Mouse (Mus musculus) hindbrain, postnatal 0 days (tissue): ENCODE results near the gene Ascc1. TPM values are rescaled to one million over a fixed set of nuclear protein-coding genes. Genes with fewer than 3 reads are reported as not detected.

Experiments used
- ATAC-seq: fragments of 200-750 bp; cut with Nextera tagmentation; 2 replicates; pipeline ENCODE4 v1.8.0; 2017; ENCODE audit warnings: mild to moderate bottlenecking, moderate TSS enrichment, moderate library complexity
- DNase-seq: peaks from one replicate; pipeline ENCODE4 v3.0.0-alpha.2; 2015; ENCODE audit warnings: low spot score
- H3K27ac ChIP-seq: fragments of 300-500 bp; sonication (generic); 2 replicates; pipeline ENCODE4 v1.5.1; 2014; ENCODE audit warnings: mild to moderate bottlenecking
- H3K27me3 ChIP-seq: fragments of 300-500 bp; sonication (generic); 2 replicates; pipeline ENCODE4 v1.6.1; 2014; ENCODE audit warnings: low read length, mixed read lengths; ENCODE audit not compliant: insufficient read depth
- H3K36me3 ChIP-seq: fragments of 300-500 bp; sonication (generic); 2 replicates; pipeline ENCODE4 v1.6.1; 2014; ENCODE audit warnings: low read length, mixed read lengths; ENCODE audit not compliant: insufficient read depth
- H3K4me1 ChIP-seq: fragments of 300-500 bp; sonication (generic); 2 replicates; pipeline ENCODE4 v1.6.1; 2014; ENCODE audit warnings: antibody characterized with exemption, low read length, mixed read lengths; ENCODE audit not compliant: insufficient read depth
- H3K4me2 ChIP-seq: fragments of 300-500 bp; sonication (generic); 2 replicates; pipeline ENCODE4 v1.6.1; 2014; ENCODE audit warnings: low read depth, mild to moderate bottlenecking, low read length, moderate library complexity, mixed read lengths
- H3K4me3 ChIP-seq: fragments of 300-500 bp; sonication (generic); 2 replicates; pipeline ENCODE4 v1.5.1; 2014; ENCODE audit warnings: low read length
- H3K9ac ChIP-seq: fragments of 300-500 bp; sonication (generic); replicated peaks from 2 replicates; pipeline ENCODE4 v1.6.1; 2014; ENCODE audit warnings: mild to moderate bottlenecking, low read length, moderate library complexity, mixed read lengths
- H3K9me3 ChIP-seq: fragments of 300-500 bp; sonication (generic); 2 replicates; pipeline ENCODE4 v1.6.1; 2016; ENCODE audit warnings: low read length, mixed read lengths
- CTCF ChIP-seq: IDR thresholded peaks from 2 replicates; pipeline ENCODE4 v1.5.1; 2016; ENCODE audit warnings: antibody characterized with exemption, control low read depth, low read depth
- WGBS: fragments of 180-500 bp; shearing (Covaris S2); extraction: QIAGEN DNeasy Blood & Tissue Kit; methylation state at CpG from one replicate; pipeline ENCODE4 v1.1.7; 2014; 5-methylcytosine and 5-hydroxymethylcytosine counted together
- polyA plus RNA-seq: library from polyadenylated mRNA; unstranded; fragments of >200 nt; fragmentation: Nextera tagmentation; extraction: Ambion mirVana; gene quantifications from 2 replicates; pipeline ENCODE4 v1.2.1, GENCODE M21; 2015
- total RNA-seq: library from RNA; depleted of rRNA; stranded (reverse); fragments of >200 nt; gene quantifications from 2 replicates; pipeline ENCODE4 v1.2.3, GENCODE M21; 2014

Ascc1 gene
- total and polyA plus RNA-seq, 2 experiments from 2014 or later: 11.5 to 41.8 TPM

GRCm38 (mm10) chr10:60028181-60028580 lies 25.6 kb downstream of the Ascc1 start:
- H3K27ac ChIP-seq: no peak overlapping the region
- TF ChIP-seq CTCF: no peak
- no peak for DNase-seq
- no peak overlapping the region for H3K4me3 ChIP-seq
- peaks cover 3% of the 10 kb centered on the region; the same call in 1 of the 2 replicates for H3K4me1 ChIP-seq
- no peak for ATAC-seq
- no peak overlapping the region for H3K4me2 ChIP-seq
- H3K36me3 ChIP-seq: no peaks in the 10 kb centered on the region
- H3K9me3 ChIP-seq: no peaks in the 10 kb centered on the region
- WGBS: 75% methylated on average over 7 of the region's 7 CpGs
- 0 out of 2 replicates have a peak overlapping the region, but pooled peaks have one; percentile 9 for H3K9ac ChIP-seq
- no peaks in the 10 kb centered on the region for H3K27me3 ChIP-seq

GRCm38 (mm10) chr10:60028979-60029378 lies 26.4 kb downstream of the Ascc1 start:
- Histone ChIP-seq H3K4me2 (no peak overlapping the region), H3K9me3 (no peaks in the 10 kb centered on the region), H3K27ac (0 out of 2 replicates have a peak overlapping the region, but pooled peaks have one; percentile 36), H3K4me1 (peaks cover 3% of the 10 kb centered on the region; the same call in 1 of the 2 replicates), H3K36me3 (no peaks in the 10 kb centered on the region), H3K9ac (no peak overlapping the region), H3K4me3 (no peak overlapping the region), H3K27me3 (no peaks in the 10 kb centered on the region)
- peak; percentile 64 for DNase-seq
- WGBS: 30% methylated on average over 7 of the region's 7 CpGs
- TF ChIP-seq CTCF: no peak
- no peak for ATAC-seq

DNA sequence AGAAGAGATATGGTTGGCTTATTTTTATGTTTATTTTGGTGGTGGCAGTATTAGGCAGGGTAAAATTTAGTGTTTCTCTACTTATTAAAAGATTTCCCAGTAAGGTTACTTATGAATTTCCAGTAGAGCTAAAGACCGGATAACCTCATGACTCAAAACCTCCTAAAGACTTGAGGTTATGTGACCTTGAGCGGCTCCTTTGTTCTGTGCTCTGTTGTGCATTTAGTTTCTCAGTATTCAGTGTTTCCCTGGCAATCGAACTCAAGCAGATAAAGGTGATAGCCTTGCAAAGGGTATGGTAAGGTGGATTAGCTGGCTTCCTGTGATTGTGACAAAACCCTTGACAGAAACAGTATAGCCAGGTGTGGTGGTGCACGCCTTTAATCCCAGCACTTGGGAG lies 26.8 kb downstream of the Ascc1 start:
- Histone ChIP-seq H3K4me3 (no peak overlapping the region), H3K4me2 (no peak overlapping the region), H3K4me1 (peaks cover 3% of the 10 kb centered on the region; the same call in 1 of the 2 replicates), H3K36me3 (no peaks in the 10 kb centered on the region), H3K9me3 (no peaks in the 10 kb centered on the region), H3K27me3 (no peaks in the 10 kb centered on the region), H3K9ac (no peak overlapping the region), H3K27ac (no peak overlapping the region)
- no peak for TF ChIP-seq CTCF
- no peak for ATAC-seq
- no peak for DNase-seq
- 83% methylated on average over 4 of the region's 4 CpGs for WGBS

DNA sequence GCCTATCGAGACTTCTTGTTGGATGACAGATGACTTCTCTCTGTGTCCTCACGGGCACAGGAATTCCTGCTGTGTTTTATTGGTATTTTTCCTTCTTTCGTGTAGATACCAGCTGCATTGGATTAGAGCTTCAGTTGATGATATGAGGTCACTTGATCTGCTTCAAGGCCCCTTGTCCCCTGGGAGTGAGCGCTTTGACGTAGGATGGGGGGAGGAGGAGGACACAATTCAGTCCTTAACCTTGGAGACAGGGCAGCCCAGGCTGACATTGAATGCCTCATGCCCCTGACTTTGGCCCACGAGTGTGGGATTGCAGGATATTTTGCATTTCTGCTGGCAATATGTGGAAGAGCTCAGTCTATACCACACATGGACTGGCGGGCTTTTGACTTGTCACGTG lies 29.0 kb downstream of the Ascc1 start:
- H3K4me1 ChIP-seq: peaks cover 3% of the 10 kb centered on the region; the same call in 1 of the 2 replicates
- ATAC-seq (peak; percentile 28; the same call in 1 of the 2 replicates), DNase-seq (no peak)

DNA sequence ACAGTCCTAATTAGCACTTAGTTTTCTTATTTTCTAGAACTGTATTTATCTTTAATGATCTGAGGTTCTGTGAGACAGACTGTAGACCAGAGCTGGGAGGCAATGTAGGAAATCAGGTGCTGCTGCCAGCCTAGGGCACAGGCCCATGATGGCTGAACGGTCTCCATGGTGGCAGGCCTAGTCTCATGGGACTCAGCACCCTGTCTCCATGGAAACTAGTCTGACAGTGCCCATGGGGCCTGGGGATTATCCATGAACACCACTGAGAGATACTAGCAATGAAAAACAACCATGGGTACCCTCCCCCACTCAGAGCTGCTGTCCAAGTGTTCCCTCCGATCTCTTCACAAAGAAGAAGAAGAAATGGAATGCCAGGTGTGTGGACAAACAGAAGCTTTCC lies 29.4 kb downstream of the Ascc1 start:
- H3K9me3 ChIP-seq: no peaks in the 10 kb centered on the region
- peak overlapping the region; percentile 22; the same call in 1 of the 2 replicates for H3K27ac ChIP-seq
- peak; percentile 58 for ATAC-seq
- H3K27me3 ChIP-seq: no peaks in the 10 kb centered on the region
- H3K4me2 ChIP-seq: no peak overlapping the region
- H3K4me1 ChIP-seq: peaks cover 3% of the 10 kb centered on the region; the same call in 1 of the 2 replicates
- no peak overlapping the region for H3K4me3 ChIP-seq
- no peak for TF ChIP-seq CTCF
- WGBS: 35% methylated on average over 2 of the region's 2 CpGs
- no peaks in the 10 kb centered on the region for H3K36me3 ChIP-seq
- no peak overlapping the region for H3K9ac ChIP-seq
- peak; percentile 55 for DNase-seq

More for the DNA sequence above, 29.0 kb downstream of the Ascc1 start:
- 64% methylated on average over 8 of the region's 8 CpGs for WGBS
- H3K9me3 ChIP-seq: no peaks in the 10 kb centered on the region
- no peak overlapping the region for H3K9ac ChIP-seq
- TF ChIP-seq CTCF: no peak
- H3K4me2 ChIP-seq: no peak overlapping the region
- H3K27ac ChIP-seq: no peak overlapping the region
- H3K36me3 ChIP-seq: no peaks in the 10 kb centered on the region
- H3K27me3 ChIP-seq: no peaks in the 10 kb centered on the region
- H3K4me3 ChIP-seq: no peak overlapping the region

DNA sequence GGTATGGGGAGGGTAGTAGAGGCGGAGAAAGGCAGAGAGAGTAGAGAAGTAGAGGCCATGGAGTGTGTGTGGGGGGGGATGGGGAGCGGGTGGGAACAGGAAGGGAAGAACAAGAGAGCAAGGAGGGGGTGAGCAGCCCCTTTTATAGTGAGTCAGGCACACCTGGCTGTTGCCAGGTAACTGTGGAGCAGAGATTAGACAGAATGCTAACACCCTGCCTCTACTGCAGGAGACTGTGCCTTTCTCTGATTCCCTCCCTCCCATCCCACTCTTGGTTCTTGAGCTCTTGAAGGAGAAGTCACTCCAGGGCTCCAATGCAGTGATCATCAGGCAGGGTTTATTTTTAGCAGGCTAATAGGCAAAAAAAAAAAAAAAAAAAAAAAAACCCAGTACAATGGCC lies 30.0 kb downstream of the Ascc1 start:
- Histone ChIP-seq H3K4me3 (no peak overlapping the region), H3K4me1 (peaks cover 3% of the 10 kb centered on the region; the same call in 1 of the 2 replicates), H3K27me3 (no peaks in the 10 kb centered on the region), H3K36me3 (no peaks in the 10 kb centered on the region), H3K9me3 (no peaks in the 10 kb centered on the region), H3K9ac (no peak overlapping the region), H3K27ac (peak overlapping the region; percentile 22; the same call in 1 of the 2 replicates), H3K4me2 (no peak overlapping the region)
- DNase-seq (no peak), ATAC-seq (peak; percentile 43; the same call in 1 of the 2 replicates)
- TF ChIP-seq CTCF: no peak
- 70% methylated on average over 2 of the region's 2 CpGs for WGBS

GRCm38 (mm10) chr10:60033064-60033463 lies 30.5 kb downstream of the Ascc1 start:
- Histone ChIP-seq H3K27me3 (no peaks in the 10 kb centered on the region), H3K9me3 (no peaks in the 10 kb centered on the region), H3K36me3 (no peaks in the 10 kb centered on the region), H3K4me3 (no peak overlapping the region), H3K4me1 (peaks cover 3% of the 10 kb centered on the region; the same call in 1 of the 2 replicates), H3K9ac (no peak overlapping the region), H3K4me2 (no peak overlapping the region), H3K27ac (no peak overlapping the region)
- no peak for TF ChIP-seq CTCF
- DNase-seq (no peak), ATAC-seq (no peak)
- WGBS: 49% methylated on average over 5 of the region's 5 CpGs
